Mouse (Mus musculus): ENCODE results near the gene Sass6. TPM values are rescaled to one million over a fixed set of nuclear protein-coding genes. Genes with fewer than 3 reads are reported as not detected.

The Sass6 gene
- polyA plus RNA-seq, 1 experiment from 2014 or later: 30.9 TPM

DNA sequence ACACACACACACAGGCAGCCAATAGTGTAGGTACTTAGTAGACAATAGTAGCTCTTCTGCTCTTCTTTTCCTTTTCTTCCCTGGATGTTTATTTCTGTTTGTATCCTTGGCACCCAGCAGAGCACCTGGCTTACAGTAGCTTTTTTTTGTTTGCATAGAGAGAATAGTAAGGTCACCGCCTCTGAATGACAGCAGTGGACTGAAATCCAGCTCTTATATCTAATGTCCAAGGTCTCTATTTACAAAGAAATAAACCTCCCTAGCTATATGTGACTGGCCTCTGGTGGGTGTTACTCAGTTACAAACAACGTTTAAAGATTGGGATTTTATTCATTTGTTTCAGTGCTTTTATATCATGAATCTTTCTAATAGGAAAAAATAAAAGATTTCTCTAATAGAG lies 4.9 kb downstream of the Sass6 start:
- no peak overlapping the region for H3K4me2 ChIP-seq (replicated peaks)
- no peaks in the 10 kb centered on the region for H3K27me3 ChIP-seq
- 95% methylated on average over 2 of the region's 2 CpGs for WGBS

GRCm38 (mm10) chr3:116601005-116601404 lies 6.2 kb downstream of the Sass6 start:
- Histone ChIP-seq H3K9me3 (no peaks in the 10 kb centered on the region), H3K9ac (no peak overlapping the region), H3K27ac (no peak overlapping the region), H3K27me3 (no peaks in the 10 kb centered on the region), H3K4me1 (peaks cover 1% of the 10 kb centered on the region; the same call in 1 of the 2 replicates), H3K4me3 (no peak overlapping the region), H3K36me3 (no peaks in the 10 kb centered on the region), H3K4me2 (replicated peaks) (no peak overlapping the region)
- WGBS: 88% methylated on average over 5 of the region's 5 CpGs
- ATAC-seq (ENCODE audit: insufficient number of reproducible peaks, insufficient read depth, low FRiP score, low TSS enrichment): no peak

More for the DNA sequence above, 4.9 kb downstream of the Sass6 start:
- Histone ChIP-seq H3K4me3 (no peak overlapping the region), H3K27ac (no peak overlapping the region), H3K9ac (no peak overlapping the region), H3K36me3 (no peaks in the 10 kb centered on the region), H3K9me3 (no peaks in the 10 kb centered on the region), H3K4me1 (peaks cover 3% of the 10 kb centered on the region; the same call in 1 of the 2 replicates)
- no peak for ATAC-seq (ENCODE audit: insufficient number of reproducible peaks, insufficient read depth, low FRiP score, low TSS enrichment)

GRCm38 (mm10) chr3:116601781-116602180 lies 7.0 kb downstream of the Sass6 start:
- Histone ChIP-seq H3K36me3 (no peaks in the 10 kb centered on the region), H3K27me3 (no peaks in the 10 kb centered on the region), H3K9me3 (no peaks in the 10 kb centered on the region), H3K4me3 (no peak overlapping the region), H3K4me1 (no peaks in the 10 kb centered on the region), H3K27ac (no peak overlapping the region), H3K4me2 (replicated peaks) (no peak overlapping the region), H3K9ac (no peak overlapping the region)
- 89% methylated on average over 5 of the region's 5 CpGs for WGBS
- no peak for ATAC-seq (ENCODE audit: insufficient number of reproducible peaks, insufficient read depth, low FRiP score, low TSS enrichment)

DNA sequence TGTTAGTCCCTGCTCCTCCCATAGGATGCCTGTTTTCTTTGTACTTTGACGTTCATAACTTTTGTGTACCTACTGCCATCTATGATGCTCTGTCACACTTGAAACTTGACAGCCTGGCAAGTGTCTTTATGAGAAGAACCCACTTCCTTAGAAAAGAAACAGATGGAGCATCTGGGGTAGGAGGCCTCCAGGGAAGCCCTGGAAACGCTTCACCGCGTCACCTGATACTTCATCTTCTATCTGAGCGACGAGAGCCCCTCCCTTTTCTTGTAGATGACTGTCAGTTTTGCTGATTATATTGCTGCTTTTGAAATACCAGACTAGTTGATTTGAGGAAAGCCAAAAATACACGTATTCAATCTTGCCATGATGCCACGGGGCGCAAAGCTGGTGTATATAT lies 9.8 kb downstream of the Sass6 start:
- Histone ChIP-seq H3K9ac (no peak overlapping the region), H3K27me3 (no peaks in the 10 kb centered on the region), H3K4me1 (no peaks in the 10 kb centered on the region), H3K9me3 (no peaks in the 10 kb centered on the region), H3K27ac (no peak overlapping the region), H3K4me3 (no peak overlapping the region), H3K36me3 (peaks cover 12% of the 10 kb centered on the region; the same call in 1 of the 2 replicates), H3K4me2 (replicated peaks) (no peak overlapping the region)
- 68% methylated on average over 9 of the region's 9 CpGs for WGBS
- no peak for ATAC-seq (ENCODE audit: insufficient number of reproducible peaks, insufficient read depth, low FRiP score, low TSS enrichment)

DNA sequence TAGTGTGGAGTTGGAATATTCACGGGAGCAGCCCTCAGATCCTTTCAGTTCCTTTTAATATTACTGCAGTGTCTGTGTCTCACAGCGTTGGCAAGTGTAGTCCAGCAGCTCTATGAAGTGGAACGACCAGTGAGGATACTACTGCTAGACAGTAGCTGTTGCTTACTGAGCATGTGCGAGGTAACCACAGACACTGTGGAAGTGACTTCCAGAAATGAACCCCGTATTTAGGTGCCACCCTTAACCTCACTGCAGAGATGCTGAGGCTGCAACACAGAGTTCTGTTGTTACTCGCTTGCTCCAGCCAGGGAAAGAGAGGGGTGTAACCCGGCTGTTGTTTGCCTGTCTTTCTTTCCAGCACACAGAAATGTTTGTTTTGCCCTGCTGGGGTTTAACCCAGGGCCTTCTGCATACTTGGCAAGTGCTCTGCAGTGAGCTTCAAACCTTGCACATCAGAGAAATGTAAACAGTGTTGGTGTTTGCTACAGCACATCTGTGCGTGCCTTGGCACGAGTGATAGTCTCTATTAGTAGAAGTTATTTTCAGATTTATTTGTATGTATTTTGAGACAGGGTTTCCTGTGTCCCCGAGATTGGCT lies 19.6 kb downstream of the Sass6 start, which contains the start of gene Trmt13:
TSS of gene Trmt13 (minus strand) at position 293 of the 598 bp plus-strand sequence.
- no peak within 1 kb of the TSS for H3K4me3 ChIP-seq
- no peaks in the 10 kb centered on the region for H3K27me3 ChIP-seq
- no peak for ATAC-seq (ENCODE audit: insufficient number of reproducible peaks, insufficient read depth, low FRiP score, low TSS enrichment)
- H3K9ac ChIP-seq: no peak within 1 kb of the TSS
- no peaks in the 10 kb centered on the region for H3K9me3 ChIP-seq
- WGBS: 88% methylated on average over 10 of the region's 10 CpGs
- no peak within 1 kb of the TSS for H3K27ac ChIP-seq
- peaks cover 54% of the 10 kb centered on the region for H3K36me3 ChIP-seq
- no peak within 1 kb of the TSS for H3K4me2 ChIP-seq (replicated peaks)
- H3K4me1 ChIP-seq: no peaks in the 10 kb centered on the region

DNA sequence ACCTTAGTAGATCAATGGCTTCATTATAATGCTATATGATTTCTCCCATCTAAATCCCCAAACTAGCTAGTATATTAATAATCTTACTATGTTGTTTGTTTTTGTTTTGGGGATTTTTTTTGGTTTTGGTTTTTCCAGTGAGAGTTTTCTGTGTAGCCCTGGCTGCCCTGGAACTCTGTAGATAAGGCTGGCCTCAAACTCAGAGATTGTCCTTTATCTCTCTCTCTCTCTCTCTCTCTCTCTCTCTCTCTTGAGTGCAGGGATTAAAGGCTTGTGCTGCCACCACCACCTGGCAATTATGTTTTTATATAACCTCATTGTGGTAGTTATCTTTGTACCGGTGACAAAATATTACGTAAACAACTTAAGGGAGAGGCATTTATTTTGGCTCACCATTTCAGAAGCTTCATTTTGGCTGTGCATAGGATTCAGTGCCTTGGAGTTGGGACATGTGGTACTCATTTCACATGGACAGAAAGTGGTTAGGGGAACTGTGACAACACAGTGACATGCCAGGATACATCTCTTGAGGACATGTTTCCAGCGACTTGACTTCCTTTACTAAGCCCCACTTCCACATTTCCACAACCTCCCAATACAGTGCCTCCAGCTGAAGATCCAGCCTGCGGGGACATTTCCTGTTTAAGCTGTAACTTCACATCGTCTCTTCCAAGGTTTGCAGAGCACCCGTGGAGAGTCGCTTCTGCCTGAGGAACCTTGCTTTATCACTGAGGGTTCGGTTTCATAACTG lies 20.7 kb downstream of the Sass6 start:
- H3K9ac ChIP-seq: no peak overlapping the region
- H3K4me2 ChIP-seq (replicated peaks): no peak overlapping the region

DNA sequence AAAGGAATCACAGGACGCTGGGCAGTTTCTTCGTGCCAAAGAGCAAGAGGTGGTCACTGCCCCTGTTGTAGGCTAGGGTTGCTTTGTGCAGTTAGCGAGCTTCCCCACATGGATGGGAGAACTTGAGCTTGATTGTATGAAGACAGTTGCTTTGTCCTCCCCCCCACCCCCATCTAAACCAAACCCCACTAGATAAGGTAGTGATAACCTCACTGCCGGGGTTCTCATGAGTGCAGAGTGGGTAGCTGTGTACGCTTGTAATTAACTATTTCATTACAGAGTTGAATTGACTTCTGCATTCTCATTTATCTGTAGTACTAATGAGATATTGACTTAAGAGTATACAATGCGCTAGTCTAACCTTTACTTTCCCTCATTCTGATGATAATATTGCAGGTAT lies 24.1 kb downstream of the Sass6 start:
- Histone ChIP-seq H3K9ac (no peak overlapping the region), H3K4me1 (no peaks in the 10 kb centered on the region), H3K36me3 (peaks cover 58% of the 10 kb centered on the region), H3K4me2 (replicated peaks) (no peak overlapping the region), H3K4me3 (no peak overlapping the region), H3K9me3 (no peaks in the 10 kb centered on the region), H3K27me3 (no peaks in the 10 kb centered on the region), H3K27ac (no peak overlapping the region)
- WGBS: 80% methylated on average over 6 of the region's 6 CpGs
- no peak for ATAC-seq (ENCODE audit: insufficient number of reproducible peaks, insufficient read depth, low FRiP score, low TSS enrichment)

More for the DNA sequence above, 20.7 kb downstream of the Sass6 start:
- no peaks in the 10 kb centered on the region for H3K27me3 ChIP-seq
- H3K9me3 ChIP-seq: no peaks in the 10 kb centered on the region
- H3K4me3 ChIP-seq: no peak overlapping the region
- ATAC-seq (ENCODE audit: insufficient number of reproducible peaks, insufficient read depth, low FRiP score, low TSS enrichment): no peak
- 89% methylated on average over 8 of the region's 8 CpGs for WGBS
- H3K27ac ChIP-seq: no peak overlapping the region
- H3K4me1 ChIP-seq: no peaks in the 10 kb centered on the region
- peaks cover 50% of the 10 kb centered on the region for H3K36me3 ChIP-seq

- Histone ChIP-seq H3K27me3 (no peaks in the 10 kb centered on the region), H3K9ac (no peak overlapping the region), H3K27ac (no peak overlapping the region), H3K4me3 (no peak overlapping the region), H3K4me2 (replicated peaks) (no peak overlapping the region), H3K36me3 (peaks cover 39% of the 10 kb centered on the region), H3K4me1 (no peaks in the 10 kb centered on the region), H3K9me3 (no peaks in the 10 kb centered on the region)
- WGBS: 93% methylated on average over 7 of the region's 7 CpGs
- ATAC-seq (ENCODE audit: insufficient number of reproducible peaks, insufficient read depth, low FRiP score, low TSS enrichment): no peak
These were observed 26.0 kb downstream of the Sass6 start for GRCm38 (mm10) chr3:116620636-116621370.

DNA sequence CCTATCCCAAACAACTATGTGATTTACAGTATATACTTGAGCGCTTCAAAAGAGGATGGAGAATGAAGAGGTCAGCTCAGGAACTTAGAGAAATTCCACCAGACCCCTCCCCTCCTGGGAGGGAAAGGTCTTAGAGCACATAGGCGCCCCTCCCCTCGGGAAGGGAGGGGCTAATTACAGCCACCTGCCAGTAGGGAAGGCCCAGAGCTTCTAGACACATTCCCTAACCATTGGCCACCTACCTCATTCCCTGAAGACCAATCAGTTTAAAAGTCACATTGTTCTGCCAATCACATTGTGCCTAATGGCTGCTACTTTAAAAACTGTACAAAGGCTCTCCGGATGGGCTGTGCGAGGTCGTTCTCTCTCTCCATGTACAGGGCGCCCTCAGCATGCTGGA lies 27.9 kb downstream of the Sass6 start:
- Histone ChIP-seq H3K4me1 (no peaks in the 10 kb centered on the region), H3K4me3 (no peak overlapping the region), H3K4me2 (replicated peaks) (no peak overlapping the region), H3K9me3 (no peaks in the 10 kb centered on the region), H3K27ac (no peak overlapping the region), H3K36me3 (peaks cover 38% of the 10 kb centered on the region), H3K9ac (no peak overlapping the region), H3K27me3 (no peaks in the 10 kb centered on the region)
- WGBS: 92% methylated on average over 7 of the region's 7 CpGs
- no peak for ATAC-seq (ENCODE audit: insufficient number of reproducible peaks, insufficient read depth, low FRiP score, low TSS enrichment)

GRCm38 (mm10) chr3:116631459-116631858 lies 36.7 kb downstream of the Sass6 start:
- 88% methylated on average over 1 of the region's 1 CpGs for WGBS
- no peak overlapping the region for H3K27ac ChIP-seq
- no peak overlapping the region for H3K4me2 ChIP-seq (replicated peaks)
- no peaks in the 10 kb centered on the region for H3K4me1 ChIP-seq
- no peaks in the 10 kb centered on the region for H3K27me3 ChIP-seq
- no peaks in the 10 kb centered on the region for H3K9me3 ChIP-seq
- H3K4me3 ChIP-seq: no peak overlapping the region
- no peak for ATAC-seq (ENCODE audit: insufficient number of reproducible peaks, insufficient read depth, low FRiP score, low TSS enrichment)
- H3K9ac ChIP-seq: no peak overlapping the region
- peaks cover 50% of the 10 kb centered on the region for H3K36me3 ChIP-seq

GRCm38 (mm10) chr3:116632971-116633370 lies 38.2 kb downstream of the Sass6 start:
- ATAC-seq (ENCODE audit: insufficient number of reproducible peaks, insufficient read depth, low FRiP score, low TSS enrichment): no peak
- no peaks in the 10 kb centered on the region for H3K27me3 ChIP-seq
- H3K4me2 ChIP-seq (replicated peaks): no peak overlapping the region
- H3K4me3 ChIP-seq: no peak overlapping the region
- H3K4me1 ChIP-seq: no peaks in the 10 kb centered on the region
- peaks cover 54% of the 10 kb centered on the region for H3K36me3 ChIP-seq
- H3K9ac ChIP-seq: no peak overlapping the region
- 92% methylated on average over 3 of the region's 3 CpGs for WGBS
- H3K9me3 ChIP-seq: no peaks in the 10 kb centered on the region
- no peak overlapping the region for H3K27ac ChIP-seq

GRCm38 (mm10) chr3:116634091-116634490 lies 39.3 kb downstream of the Sass6 start:
- Histone ChIP-seq H3K9ac (no peak overlapping the region), H3K27ac (no peak overlapping the region), H3K4me1 (no peaks in the 10 kb centered on the region), H3K27me3 (no peaks in the 10 kb centered on the region), H3K4me3 (no peak overlapping the region), H3K36me3 (peaks cover 61% of the 10 kb centered on the region), H3K4me2 (replicated peaks) (no peak overlapping the region), H3K9me3 (no peaks in the 10 kb centered on the region)
- 93% methylated on average over 3 of the region's 3 CpGs for WGBS
- no peak for ATAC-seq (ENCODE audit: insufficient number of reproducible peaks, insufficient read depth, low FRiP score, low TSS enrichment)

Data from embryonic facial prominence, embryonic 12.5 days (tissue).